Mouse (Mus musculus) neural tube, embryonic 13.5 days (tissue): ENCODE measurements around the gene Mei1. TPM values are rescaled to one million over a fixed set of nuclear protein-coding genes. Genes with fewer than 3 reads are reported as not detected.

ENCODE experiments used
- ATAC-seq: fragments of 200-750 bp; cut with Nextera tagmentation; 2 replicates; pipeline ENCODE4 v1.8.0; 2017; ENCODE audit warnings: low read depth, mild to moderate bottlenecking, moderate TSS enrichment, moderate library complexity
- H3K27ac ChIP-seq: fragments of 300-500 bp; sonication (generic); replicated peaks from 2 replicates; pipeline ENCODE4 v1.5.1; 2015; ENCODE audit warnings: moderate library complexity, mild to moderate bottlenecking, inconsistent platforms
- H3K27me3 ChIP-seq: fragments of 300-500 bp; sonication (generic); 2 replicates; pipeline ENCODE4 v1.6.1; 2015; ENCODE audit warnings: mild to moderate bottlenecking, inconsistent platforms
- H3K36me3 ChIP-seq: fragments of 300-500 bp; sonication (generic); 2 replicates; pipeline ENCODE4 v1.6.1; 2015; ENCODE audit warnings: mild to moderate bottlenecking, inconsistent platforms
- H3K4me1 ChIP-seq: fragments of 300-500 bp; sonication (generic); replicated peaks from 2 replicates; pipeline ENCODE4 v1.6.1; 2015; ENCODE audit warnings: inconsistent platforms
- H3K4me2 ChIP-seq: fragments of 300-500 bp; sonication (generic); 2 replicates; pipeline ENCODE4 v1.6.1; 2015; ENCODE audit warnings: inconsistent platforms, mild to moderate bottlenecking, moderate library complexity
- H3K4me3 ChIP-seq: fragments of 300-500 bp; sonication (generic); 2 replicates; pipeline ENCODE4 v1.5.1; 2015; ENCODE audit warnings: mild to moderate bottlenecking, inconsistent platforms
- H3K9ac ChIP-seq: fragments of 300-500 bp; sonication (generic); 2 replicates; pipeline ENCODE4 v1.6.1; 2015; ENCODE audit warnings: moderate library complexity, mild to moderate bottlenecking, inconsistent platforms
- H3K9me3 ChIP-seq: fragments of 300-500 bp; sonication (generic); 2 replicates; pipeline ENCODE4 v1.6.1; 2016; ENCODE audit warnings: inconsistent platforms
- WGBS: fragments of 180-500 bp; shearing (Covaris S2); methylation state at CpG from one replicate; pipeline ENCODE4 v1.1.7; 2015; 5-methylcytosine and 5-hydroxymethylcytosine counted together
- polyA plus RNA-seq: library from polyadenylated mRNA; unstranded; fragments of >200 nt; fragmentation: Nextera tagmentation; extraction: Ambion mirVana; gene quantifications from 2 replicates; pipeline ENCODE4 v1.2.1, GENCODE M21; 2015

The Mei1 gene
- polyA plus RNA-seq, 1 experiment from 2014 or later, result 0.04 TPM

GRCm38 (mm10) chr15:82047080-82047883 is 22.5 kb upstream of the Mei1 start, which contains the start of gene Snu13:
Snu13 (minus strand) TSS chr15:82047598.
- Histone ChIP-seq H3K27ac (peak within 1 kb of the TSS; percentile 89), H3K4me2 (peak within 1 kb of the TSS; percentile 98), H3K9ac (peak within 1 kb of the TSS; percentile 96), H3K4me1 (peaks cover 31% of the 10 kb centered on the region), H3K36me3 (peaks cover 14% of the 10 kb centered on the region), H3K9me3 (no peaks in the 10 kb centered on the region), H3K27me3 (peaks cover 14% of the 10 kb centered on the region), H3K4me3 (peak within 1 kb of the TSS; percentile 94)
- WGBS, result under 1% methylated on average over 74 of the region's 74 CpGs
- peak; percentile 87 for ATAC-seq

GRCm38 (mm10) chr15:82052544-82052943 is 17.3 kb upstream of the Mei1 start:
- Histone ChIP-seq H3K36me3 (no peaks in the 10 kb centered on the region), H3K27me3 (peaks cover 23% of the 10 kb centered on the region), H3K9ac (no peak overlapping the region), H3K4me3 (no peak overlapping the region), H3K4me2 (no peak overlapping the region), H3K27ac (no peak overlapping the region), H3K9me3 (no peaks in the 10 kb centered on the region), H3K4me1 (peaks cover 4% of the 10 kb centered on the region; the same call in 1 of the 2 replicates)
- ATAC-seq, result no peak
- 62% methylated on average over 5 of the region's 5 CpGs for WGBS

GRCm38 (mm10) chr15:82058719-82059201 is 11.0 kb upstream of the Mei1 start, which contains the start of gene 4930407I10Rik:
4930407I10Rik (plus strand) TSS chr15:82059151.
- 88% methylated on average over 1 of the region's 1 CpGs for WGBS
- H3K27me3 ChIP-seq, result peaks cover 25% of the 10 kb centered on the region

GRCm38 (mm10) chr15:82063909-82064308 is 5.9 kb upstream of the Mei1 start:
- WGBS, result 73% methylated on average over 14 of the region's 14 CpGs
- H3K36me3 ChIP-seq, result no peaks in the 10 kb centered on the region
- no peaks in the 10 kb centered on the region for H3K9me3 ChIP-seq
- H3K9ac ChIP-seq, result no peak overlapping the region
- no peak overlapping the region for H3K27ac ChIP-seq
- no peaks in the 10 kb centered on the region for H3K4me1 ChIP-seq
- H3K27me3 ChIP-seq, result peaks cover 44% of the 10 kb centered on the region
- no peak for ATAC-seq
- H3K4me3 ChIP-seq, result no peak overlapping the region
- no peak overlapping the region for H3K4me2 ChIP-seq

More at GRCm38 (mm10) chr15:82058719-82059201, 11.0 kb upstream of the Mei1 start, which contains the start of gene 4930407I10Rik:
- Histone ChIP-seq H3K9ac (no peak within 1 kb of the TSS), H3K4me1 (no peaks in the 10 kb centered on the region), H3K9me3 (no peaks in the 10 kb centered on the region), H3K36me3 (no peaks in the 10 kb centered on the region), H3K4me2 (no peak within 1 kb of the TSS), H3K4me3 (no peak within 1 kb of the TSS), H3K27ac (no peak within 1 kb of the TSS)
- ATAC-seq, result no peak

- 17% methylated on average over 7 of the region's 7 CpGs for WGBS
- ATAC-seq, result no peak
- no peaks in the 10 kb centered on the region for H3K9me3 ChIP-seq
- H3K27ac ChIP-seq, result no peak overlapping the region
- 0 out of 2 replicates have a peak, but pooled peaks cover 4% of the 10 kb centered on the region for H3K4me1 ChIP-seq
- H3K27me3 ChIP-seq, result peaks cover 60% of the 10 kb centered on the region
- H3K9ac ChIP-seq, result peak overlapping the region; percentile 17; the same call in 1 of the 2 replicates
- no peak overlapping the region for H3K4me2 ChIP-seq
- H3K4me3 ChIP-seq, result no peak overlapping the region
- H3K36me3 ChIP-seq, result no peaks in the 10 kb centered on the region
Measured at GRCm38 (mm10) chr15:82065511-82065910, 4.3 kb upstream of the Mei1 start.

GRCm38 (mm10) chr15:82071816-82072469 is 2.1 kb downstream of the Mei1 start:
- no peak overlapping the region for H3K4me2 ChIP-seq
- no peak overlapping the region for H3K9ac ChIP-seq
- 91% methylated on average over 26 of the region's 26 CpGs for WGBS
- no peak overlapping the region for H3K4me3 ChIP-seq
- no peaks in the 10 kb centered on the region for H3K36me3 ChIP-seq
- no peaks in the 10 kb centered on the region for H3K9me3 ChIP-seq
- H3K4me1 ChIP-seq, result 0 out of 2 replicates have a peak, but pooled peaks cover 4% of the 10 kb centered on the region
- no peak overlapping the region for H3K27ac ChIP-seq
- no peak for ATAC-seq
- H3K27me3 ChIP-seq, result peaks cover 49% of the 10 kb centered on the region

- ATAC-seq, result no peak
- no peak overlapping the region for H3K9ac ChIP-seq
- H3K4me3 ChIP-seq, result no peak overlapping the region
- H3K4me1 ChIP-seq, result 0 out of 2 replicates have a peak, but pooled peaks cover 4% of the 10 kb centered on the region
- no peak overlapping the region for H3K4me2 ChIP-seq
- H3K27ac ChIP-seq, result no peak overlapping the region
- no peaks in the 10 kb centered on the region for H3K9me3 ChIP-seq
- H3K36me3 ChIP-seq, result no peaks in the 10 kb centered on the region
- 94% methylated on average over 7 of the region's 7 CpGs for WGBS
- peaks cover 42% of the 10 kb centered on the region for H3K27me3 ChIP-seq
Measured at GRCm38 (mm10) chr15:82073490-82073889, 3.7 kb downstream of the Mei1 start.

GRCm38 (mm10) chr15:82079883-82080282 is 10.1 kb downstream of the Mei1 start:
- Histone ChIP-seq H3K27ac (no peak overlapping the region), H3K9ac (no peak overlapping the region), H3K27me3 (no peaks in the 10 kb centered on the region), H3K4me3 (no peak overlapping the region), H3K9me3 (no peaks in the 10 kb centered on the region), H3K4me2 (no peak overlapping the region), H3K36me3 (no peaks in the 10 kb centered on the region), H3K4me1 (no peaks in the 10 kb centered on the region)
- no peak for ATAC-seq
- 64% methylated on average over 10 of the region's 10 CpGs for WGBS

GRCm38 (mm10) chr15:82081161-82081560 is 11.4 kb downstream of the Mei1 start:
- H3K27me3 ChIP-seq, result no peaks in the 10 kb centered on the region
- no peaks in the 10 kb centered on the region for H3K9me3 ChIP-seq
- H3K9ac ChIP-seq, result no peak overlapping the region
- WGBS, result 28% methylated on average over 7 of the region's 7 CpGs
- H3K4me1 ChIP-seq, result no peaks in the 10 kb centered on the region
- H3K36me3 ChIP-seq, result no peaks in the 10 kb centered on the region
- no peak for ATAC-seq
- no peak overlapping the region for H3K4me2 ChIP-seq
- H3K27ac ChIP-seq, result no peak overlapping the region
- H3K4me3 ChIP-seq, result no peak overlapping the region

- H3K9ac ChIP-seq, result no peak overlapping the region
- H3K9me3 ChIP-seq, result no peaks in the 10 kb centered on the region
- no peaks in the 10 kb centered on the region for H3K4me1 ChIP-seq
- no peak overlapping the region for H3K27ac ChIP-seq
- H3K36me3 ChIP-seq, result no peaks in the 10 kb centered on the region
- no peaks in the 10 kb centered on the region for H3K27me3 ChIP-seq
- H3K4me2 ChIP-seq, result no peak overlapping the region
- no peak for ATAC-seq
- WGBS, result 86% methylated on average over 9 of the region's 9 CpGs
- H3K4me3 ChIP-seq, result no peak overlapping the region
Measured at GRCm38 (mm10) chr15:82085606-82086005, 15.8 kb downstream of the Mei1 start.

- WGBS, result 83% methylated on average over 12 of the region's 12 CpGs
- Histone ChIP-seq H3K4me1 (no peaks in the 10 kb centered on the region), H3K4me2 (no peak overlapping the region), H3K27me3 (no peaks in the 10 kb centered on the region), H3K4me3 (no peak overlapping the region), H3K9me3 (no peaks in the 10 kb centered on the region), H3K27ac (no peak overlapping the region), H3K36me3 (no peaks in the 10 kb centered on the region), H3K9ac (no peak overlapping the region)
- ATAC-seq, result no peak
Measured at GRCm38 (mm10) chr15:82086131-82086530, 16.3 kb downstream of the Mei1 start.

- Histone ChIP-seq H3K36me3 (no peaks in the 10 kb centered on the region), H3K27me3 (no peaks in the 10 kb centered on the region), H3K27ac (no peak overlapping the region), H3K9me3 (no peaks in the 10 kb centered on the region), H3K4me3 (no peak overlapping the region), H3K4me1 (no peaks in the 10 kb centered on the region), H3K4me2 (no peak overlapping the region), H3K9ac (no peak overlapping the region)
- 10% methylated on average over 10 of the region's 10 CpGs for WGBS
- ATAC-seq, result no peak
Measured at GRCm38 (mm10) chr15:82087266-82087665, 17.5 kb downstream of the Mei1 start.
